Mouse (Mus musculus): ENCODE data around the gene Tmem107. TPM values are rescaled to one million over a fixed set of nuclear protein-coding genes. Genes with fewer than 3 reads are reported as not detected.

The Tmem107 gene
- total RNA-seq, 2 experiments from 2014 or later, result 14.2 to 16.9 TPM

DNA sequence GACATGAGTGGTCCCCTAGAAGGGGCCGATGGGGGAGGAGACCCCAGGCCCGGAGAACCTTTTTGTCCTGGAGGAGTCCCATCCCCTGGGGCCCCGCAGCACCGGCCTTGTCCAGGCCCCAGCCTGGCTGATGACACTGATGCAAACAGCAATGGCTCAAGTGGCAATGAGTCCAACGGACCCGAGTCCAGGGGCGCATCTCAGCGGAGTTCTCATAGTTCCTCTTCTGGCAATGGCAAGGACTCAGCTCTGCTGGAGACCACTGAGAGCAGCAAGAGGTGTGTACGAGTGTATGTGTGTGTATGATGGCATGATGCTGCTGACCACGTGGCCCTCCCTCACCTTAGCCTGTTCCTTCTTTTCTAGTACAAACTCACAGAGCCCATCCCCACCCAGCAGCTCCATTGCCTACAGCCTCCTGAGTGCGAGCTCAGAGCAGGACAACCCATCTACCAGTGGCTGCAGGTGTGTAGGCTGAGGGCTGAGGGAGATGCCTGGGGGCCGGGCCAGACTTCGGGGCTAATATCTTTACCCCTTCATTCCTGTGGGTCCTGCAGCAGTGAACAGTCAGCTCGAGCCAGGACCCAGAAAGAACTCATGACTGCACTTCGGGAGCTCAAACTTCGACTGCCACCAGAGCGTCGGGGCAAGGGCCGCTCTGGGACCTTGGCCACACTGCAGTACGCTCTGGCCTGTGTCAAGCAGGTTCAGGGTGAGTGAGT is 30.2 kb downstream of the Tmem107 start:
- intact Hi-C loops (cut with DNase I), result loop anchor here (1.0 kb wide), 1 partner anchor 10 kb away; no protein-coding TSS in a partner anchor
- DNase-seq (ENCODE audit: low spot score in 2 of 2), result no peak

DNA sequence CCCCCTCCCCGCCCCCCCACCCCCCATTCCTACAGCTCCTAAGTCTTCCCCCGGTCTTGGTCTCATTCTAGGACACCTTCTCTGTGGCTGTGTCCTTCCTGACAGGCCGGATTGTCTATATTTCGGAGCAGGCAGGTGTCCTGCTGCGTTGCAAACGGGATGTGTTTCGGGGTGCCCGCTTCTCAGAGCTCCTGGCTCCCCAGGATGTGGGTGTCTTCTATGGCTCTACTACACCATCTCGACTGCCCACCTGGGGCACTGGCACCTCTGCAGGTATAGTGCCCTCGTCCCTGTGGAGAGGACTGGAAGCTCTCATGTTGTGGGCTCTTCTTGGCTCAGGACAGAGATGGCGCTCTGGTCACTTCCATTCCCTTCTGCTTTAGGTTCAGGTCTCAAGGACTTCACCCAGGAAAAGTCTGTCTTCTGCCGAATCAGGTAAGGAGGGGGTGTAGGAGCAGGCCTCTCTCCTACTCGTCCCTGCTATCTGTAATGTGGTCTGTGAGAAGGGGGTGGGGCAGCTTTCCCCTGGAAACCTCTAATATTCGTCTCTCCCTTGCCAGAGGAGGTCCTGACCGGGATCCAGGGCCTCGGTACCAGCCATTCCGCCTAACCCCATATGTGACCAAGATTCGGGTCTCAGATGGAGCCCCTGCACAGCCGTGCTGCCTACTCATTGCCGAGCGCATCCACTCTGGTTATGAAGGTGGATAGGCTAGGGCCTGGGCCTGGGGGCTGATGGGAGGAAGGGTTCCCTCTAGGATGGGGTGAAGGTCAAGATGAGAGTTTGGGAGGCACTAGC is 31.2 kb downstream of the Tmem107 start:
- intact Hi-C loops (cut with DNase I), result no loop called here
- DNase-seq (ENCODE audit: low spot score in 2 of 2), result no peak

DNA sequence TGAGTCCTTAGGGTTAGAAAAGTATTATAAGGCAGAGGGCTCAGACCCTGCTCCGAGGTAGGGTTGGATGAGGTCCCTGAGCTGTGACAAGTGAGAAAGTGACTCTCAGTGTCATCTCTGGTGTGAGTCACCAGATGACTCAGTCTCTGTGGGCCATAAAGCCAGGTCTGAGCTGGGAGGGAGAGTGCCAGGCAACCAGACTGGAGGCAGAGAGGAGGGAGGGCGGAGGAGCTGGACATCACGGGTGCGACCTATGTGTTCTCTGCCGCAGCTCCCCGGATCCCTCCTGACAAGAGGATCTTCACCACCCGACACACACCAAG is 31.8 kb downstream of the Tmem107 start:
- intact Hi-C loops (cut with DNase I), result no loop called here
- DNase-seq (ENCODE audit: low spot score in 2 of 2), result no peak

DNA sequence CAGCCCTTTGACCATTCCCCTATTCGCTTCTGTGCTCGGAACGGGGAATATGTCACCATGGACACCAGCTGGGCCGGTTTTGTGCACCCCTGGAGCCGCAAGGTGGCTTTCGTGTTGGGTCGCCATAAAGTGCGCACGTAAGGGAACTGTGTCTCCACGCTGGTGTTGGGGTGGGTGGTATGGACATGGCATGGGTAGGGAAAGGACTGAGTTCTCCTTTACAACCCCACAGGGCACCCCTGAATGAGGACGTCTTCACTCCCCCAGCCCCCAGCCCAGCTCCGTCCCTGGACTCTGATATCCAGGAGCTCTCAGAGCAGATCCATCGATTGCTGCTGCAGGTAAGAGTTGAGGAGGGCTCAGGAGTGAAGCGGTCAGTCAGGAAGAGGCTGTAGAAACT is 32.5 kb downstream of the Tmem107 start:
- DNase-seq (ENCODE audit: low spot score in 2 of 2), result no peak
- intact Hi-C loops (cut with DNase I), result no loop called here

DNA sequence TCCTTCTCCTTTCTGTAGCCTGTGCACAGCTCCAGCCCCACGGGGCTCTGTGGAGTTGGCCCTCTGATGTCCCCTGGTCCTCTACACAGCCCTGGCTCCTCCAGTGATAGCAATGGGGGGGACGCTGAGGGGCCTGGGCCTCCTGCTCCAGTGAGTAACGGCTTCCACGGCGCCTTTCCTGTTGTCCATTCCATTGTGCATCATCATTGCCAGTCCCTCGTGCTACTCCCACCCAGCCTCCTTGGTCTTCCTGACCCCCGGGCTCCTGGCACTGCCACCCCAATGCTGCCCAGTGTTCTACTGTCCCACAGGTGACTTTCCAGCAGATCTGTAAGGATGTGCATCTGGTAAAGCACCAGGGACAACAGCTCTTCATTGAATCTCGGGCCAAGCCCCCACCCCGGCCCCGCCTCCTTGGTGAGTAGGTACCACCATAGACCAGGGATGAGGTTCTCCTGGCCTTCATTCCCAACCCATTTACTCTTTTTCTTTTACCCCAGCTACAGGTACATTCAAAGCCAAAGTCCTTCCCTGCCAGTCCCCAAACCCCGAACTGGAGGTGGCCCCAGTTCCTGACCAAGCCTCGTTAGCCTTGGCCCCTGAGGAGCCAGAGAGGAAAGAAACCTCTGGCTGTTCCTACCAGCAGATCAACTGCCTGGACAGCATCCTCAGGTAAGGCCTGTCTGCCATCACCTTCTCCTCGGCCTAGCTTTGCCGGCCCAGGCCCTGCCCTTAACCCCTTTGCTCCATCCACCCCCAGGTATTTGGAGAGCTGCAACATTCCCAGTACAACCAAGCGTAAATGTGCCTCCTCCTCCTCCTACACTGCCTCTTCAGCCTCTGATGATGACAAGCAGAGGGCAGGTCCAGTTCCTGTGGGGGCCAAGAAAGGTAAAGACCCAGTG is 33.2 kb downstream of the Tmem107 start:
- intact Hi-C loops (cut with DNase I), result no loop called here
- no peak for DNase-seq (ENCODE audit: low spot score in 2 of 2)

DNA sequence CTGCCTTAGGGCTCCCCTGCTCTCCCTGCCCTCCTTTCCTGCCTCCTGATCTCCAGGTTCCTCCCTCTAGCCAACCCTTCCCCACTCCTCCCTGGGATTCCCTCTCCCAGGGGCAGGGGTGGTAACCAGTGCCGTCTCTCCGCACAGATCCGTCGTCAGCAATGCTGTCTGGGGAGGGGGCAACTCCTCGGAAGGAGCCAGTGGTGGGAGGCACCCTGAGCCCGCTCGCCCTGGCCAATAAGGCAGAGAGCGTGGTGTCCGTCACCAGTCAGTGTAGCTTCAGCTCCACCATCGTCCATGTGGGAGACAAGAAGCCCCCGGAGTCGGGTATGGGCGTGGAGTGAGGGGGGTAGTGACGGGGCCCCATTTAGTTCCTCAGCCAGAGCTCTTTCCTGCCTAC is 33.9 kb downstream of the Tmem107 start:
- intact Hi-C loops (cut with DNase I), result no loop called here
- peak in 1 of 2 experiments; percentile 1 for DNase-seq (ENCODE audit: low spot score in 2 of 2)

DNA sequence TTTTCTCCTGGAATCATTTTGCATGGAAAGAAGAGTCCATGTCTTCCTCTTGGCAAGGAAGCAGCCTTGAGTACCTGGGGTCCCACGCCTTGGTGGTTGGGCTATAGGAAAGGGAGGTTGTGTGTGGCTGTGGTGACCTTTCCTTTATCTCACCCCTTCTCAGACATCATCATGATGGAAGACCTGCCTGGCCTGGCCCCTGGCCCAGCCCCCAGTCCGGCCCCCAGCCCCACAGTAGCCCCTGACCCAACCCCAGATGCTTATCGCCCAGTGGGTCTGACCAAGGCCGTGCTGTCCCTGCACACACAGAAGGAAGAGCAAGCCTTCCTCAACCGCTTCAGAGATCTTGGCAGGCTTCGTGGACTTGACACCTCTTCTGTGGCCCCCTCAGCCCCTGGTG is 34.6 kb downstream of the Tmem107 start:
- no peak for DNase-seq (ENCODE audit: low spot score in 2 of 2)
- intact Hi-C loops (cut with DNase I), result no loop called here

DNA sequence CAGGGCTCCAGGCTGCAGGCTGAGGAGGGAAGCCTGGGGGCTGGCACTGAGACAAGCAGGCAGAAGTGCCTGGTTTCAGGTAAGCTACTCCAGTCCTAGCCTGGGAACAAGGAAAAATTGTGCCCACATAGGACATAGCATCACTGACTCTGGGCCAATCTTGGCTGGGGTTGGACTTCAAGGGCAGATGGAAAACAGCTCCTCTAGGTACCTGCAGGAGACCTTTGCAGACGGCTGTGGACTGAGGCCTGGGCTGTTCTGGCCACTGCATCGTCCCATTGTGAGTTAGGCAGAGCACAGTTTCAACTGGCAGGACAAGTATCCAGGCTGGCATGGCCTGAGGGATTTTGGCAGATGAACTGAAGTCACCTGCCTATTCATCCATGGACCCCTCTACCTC is 35.2 kb downstream of the Tmem107 start:
- no peak for DNase-seq (ENCODE audit: low spot score in 2 of 2)
- intact Hi-C loops (cut with DNase I), result no loop called here

DNA sequence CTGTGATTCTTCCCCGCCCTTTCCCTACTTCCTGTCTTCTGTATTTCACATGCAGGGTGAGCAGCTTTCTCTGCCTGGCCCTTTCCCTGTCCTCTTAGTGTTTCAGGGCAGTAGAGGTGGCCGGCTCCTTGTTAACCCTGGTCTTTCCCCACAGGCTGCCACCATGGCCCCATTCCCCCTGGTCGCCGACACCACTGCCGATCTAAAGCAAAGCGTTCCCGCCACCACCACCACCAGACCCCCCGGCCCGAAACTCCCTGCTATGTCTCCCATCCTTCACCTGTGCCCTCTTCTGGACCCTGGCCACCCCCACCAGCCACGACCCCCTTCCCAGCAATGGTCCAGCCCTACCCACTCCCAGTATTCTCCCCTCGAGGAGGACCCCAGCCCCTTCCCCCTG is 35.7 kb downstream of the Tmem107 start:
- DNase-seq (ENCODE audit: low spot score in 2 of 2), result no peak
- intact Hi-C loops (cut with DNase I), result no loop called here

DNA sequence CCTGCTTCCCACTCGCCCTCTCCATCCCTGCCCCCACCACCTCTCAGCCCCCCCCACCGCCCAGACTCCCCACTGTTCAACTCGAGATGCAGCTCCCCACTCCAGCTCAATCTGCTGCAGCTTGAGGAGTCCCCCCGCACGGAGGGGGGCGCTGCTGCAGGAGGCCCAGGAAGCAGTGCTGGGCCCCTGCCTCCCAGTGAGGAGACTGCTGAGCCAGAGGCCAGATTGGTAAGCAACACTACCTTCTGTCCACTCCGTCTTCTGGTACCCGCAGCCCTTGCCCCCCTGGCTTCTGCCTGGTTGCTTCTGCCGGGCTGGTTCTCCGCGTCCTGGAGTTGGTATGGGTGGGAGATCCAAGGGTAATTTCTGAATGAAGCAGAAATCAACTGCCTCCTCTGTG is 36.2 kb downstream of the Tmem107 start:
- intact Hi-C loops (cut with DNase I), result no loop called here
- DNase-seq (ENCODE audit: low spot score in 2 of 2), result no peak

DNA sequence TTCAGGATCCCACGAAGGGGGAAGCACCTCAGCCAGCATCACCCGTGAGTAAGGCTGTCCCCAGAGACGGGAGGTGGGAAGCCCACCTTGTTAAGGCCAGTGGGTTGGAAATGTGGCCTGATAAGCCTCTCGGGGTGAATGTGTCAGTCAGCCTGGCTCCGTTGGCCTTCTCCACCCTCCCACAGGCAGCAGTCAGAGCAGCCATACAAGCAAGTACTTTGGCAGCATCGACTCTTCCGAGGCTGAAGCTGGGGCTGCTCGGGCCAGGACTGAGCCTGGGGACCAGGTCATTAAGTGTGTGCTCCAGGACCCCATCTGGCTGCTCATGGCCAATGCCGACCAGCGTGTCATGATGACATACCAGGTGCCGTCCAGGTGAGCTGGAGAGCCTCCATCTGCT is 37.1 kb downstream of the Tmem107 start:
- no peak for DNase-seq (ENCODE audit: low spot score in 2 of 2)
- intact Hi-C loops (cut with DNase I), result no loop called here

DNA sequence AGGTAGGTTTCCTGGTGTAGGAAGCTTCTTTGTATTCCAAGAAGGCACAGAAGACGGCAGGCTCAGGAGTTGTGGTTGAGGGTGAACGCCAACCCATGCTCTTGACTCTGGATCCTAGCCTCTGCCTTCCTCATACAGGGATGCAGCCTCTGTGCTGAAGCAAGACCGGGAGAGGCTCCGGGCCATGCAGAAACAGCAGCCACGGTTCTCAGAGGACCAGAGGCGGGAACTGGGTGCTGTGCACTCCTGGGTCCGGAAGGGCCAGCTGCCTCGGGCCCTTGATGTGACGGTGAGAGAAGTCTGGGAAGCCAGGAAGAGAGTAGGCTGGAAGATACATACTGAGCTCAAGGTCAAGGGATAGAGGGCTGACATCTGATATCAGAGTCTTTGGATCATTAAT is 37.6 kb downstream of the Tmem107 start:
- intact Hi-C loops (cut with DNase I), result no loop called here
- DNase-seq (ENCODE audit: low spot score in 2 of 2), result no peak

DNA sequence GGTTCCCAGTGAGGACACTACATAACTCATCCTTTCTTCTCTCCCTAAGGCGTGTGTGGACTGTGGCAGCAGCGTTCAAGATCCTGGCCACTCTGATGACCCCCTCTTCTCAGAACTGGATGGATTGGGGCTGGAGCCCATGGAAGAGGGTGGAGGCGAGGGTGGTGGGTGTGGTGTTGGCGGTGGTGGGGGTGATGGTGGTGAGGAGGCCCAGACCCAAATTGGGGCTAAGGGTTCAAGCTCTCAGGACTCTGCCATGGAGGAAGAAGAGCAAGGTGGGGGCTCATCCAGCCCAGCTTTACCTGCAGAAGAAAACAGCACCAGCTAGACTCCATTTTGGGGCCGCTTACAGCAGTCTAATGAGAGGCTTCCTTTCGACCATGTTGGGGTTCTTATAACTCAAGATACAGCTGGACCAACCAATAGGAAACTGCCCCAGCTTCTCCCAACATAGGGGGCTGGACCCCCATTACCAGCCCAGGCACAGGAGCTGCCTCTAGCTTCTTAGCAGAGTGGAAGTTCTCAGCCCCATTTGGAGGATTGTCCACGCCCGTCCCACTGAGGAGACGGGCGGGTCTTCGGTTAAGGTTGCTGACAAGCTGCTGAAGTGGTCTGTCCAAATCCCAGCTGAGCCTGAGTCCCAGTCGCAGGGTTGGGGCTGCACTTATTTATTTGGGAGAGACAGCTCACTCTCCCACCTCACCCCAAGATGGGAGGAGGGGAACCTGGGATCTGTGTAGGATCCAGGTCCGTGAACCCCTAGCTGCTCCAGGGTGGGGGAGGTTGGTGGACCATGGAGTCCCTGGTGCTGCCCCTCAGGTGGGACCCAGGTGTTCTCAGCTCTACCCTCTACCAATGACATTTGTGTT is 38.7 kb downstream of the Tmem107 start:
- DNase-seq (ENCODE audit: low spot score in 2 of 2), result no peak
- intact Hi-C loops (cut with DNase I), result no loop called here

DNA sequence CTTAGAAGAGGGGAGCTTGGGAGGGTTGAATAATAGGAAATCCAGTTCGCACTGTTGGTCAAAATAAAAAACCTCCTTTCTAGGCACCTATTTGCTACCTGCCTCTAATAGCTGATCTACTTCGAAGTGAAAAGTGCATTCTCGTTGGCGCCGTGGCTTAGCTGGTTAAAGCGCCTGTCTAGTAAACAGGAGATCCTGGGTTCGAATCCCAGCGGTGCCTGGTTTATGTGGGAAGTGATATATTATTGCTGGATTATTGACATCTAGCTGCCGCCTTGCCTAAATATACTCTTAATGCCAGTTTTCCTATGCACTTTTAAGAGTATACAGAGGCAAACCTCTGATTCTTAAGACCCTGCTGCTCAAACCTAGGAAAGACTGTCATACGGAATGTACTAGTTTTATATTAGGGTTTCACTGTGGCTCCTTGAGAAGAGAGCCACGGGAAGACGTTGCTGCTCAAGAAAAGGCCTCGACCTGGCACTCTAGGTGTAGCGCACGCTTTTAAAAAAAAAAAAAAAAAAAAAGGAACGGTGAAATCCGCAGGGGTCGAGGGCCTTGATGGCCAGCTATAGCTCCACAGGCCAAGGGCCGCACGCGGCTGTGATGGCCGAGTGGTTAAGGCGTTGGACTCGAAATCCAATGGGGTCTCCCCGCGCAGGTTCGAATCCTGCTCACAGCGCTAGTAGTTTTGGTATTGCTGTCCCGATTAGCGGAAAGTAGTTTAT is 39.9 kb downstream of the Tmem107 start:
- DNase-seq (ENCODE audit: low spot score in 2 of 2), result peak in 1 of 2 experiments; percentile 95
- intact Hi-C loops (cut with DNase I), result loop anchor here (1.0 kb wide), 1 partner anchor 10 kb away; no protein-coding TSS in a partner anchor

DNA sequence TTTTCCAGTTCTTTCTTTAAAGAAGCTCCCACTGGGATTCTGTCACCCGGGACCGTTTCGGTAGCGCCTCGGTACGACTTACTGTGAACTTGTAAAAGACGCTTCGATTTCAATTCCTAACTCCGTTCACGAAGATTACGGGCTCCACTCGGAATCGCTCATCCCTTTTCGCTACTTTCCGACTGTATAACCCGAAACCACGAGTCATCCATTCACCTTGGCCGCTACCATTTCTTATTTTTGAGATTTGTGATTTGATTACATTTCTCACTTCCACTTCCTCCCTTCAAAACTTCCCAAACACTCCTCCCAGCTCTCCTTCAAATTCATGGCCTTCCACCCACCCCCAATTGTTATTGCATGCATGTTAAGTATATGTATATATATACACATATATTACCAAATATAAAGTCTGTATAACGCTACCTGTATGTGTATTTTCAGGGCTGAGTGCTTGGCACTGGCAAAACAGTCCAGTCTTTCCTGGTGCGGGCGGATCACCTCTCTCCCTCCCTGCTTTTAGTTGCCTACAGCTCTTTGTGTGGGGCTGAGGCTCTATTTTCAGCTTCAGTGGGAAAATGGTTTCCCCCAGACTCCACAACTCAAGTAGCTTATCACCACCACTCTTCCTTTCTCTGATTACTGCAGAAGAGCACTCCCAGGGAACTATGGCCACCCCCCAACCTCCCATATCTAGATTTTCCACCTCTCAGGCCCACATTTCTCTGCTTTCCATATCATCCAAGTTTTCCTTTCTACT is 40.6 kb downstream of the Tmem107 start:
- no peak for DNase-seq (ENCODE audit: low spot score in 2 of 2)
- intact Hi-C loops (cut with DNase I), result no loop called here

DNA sequence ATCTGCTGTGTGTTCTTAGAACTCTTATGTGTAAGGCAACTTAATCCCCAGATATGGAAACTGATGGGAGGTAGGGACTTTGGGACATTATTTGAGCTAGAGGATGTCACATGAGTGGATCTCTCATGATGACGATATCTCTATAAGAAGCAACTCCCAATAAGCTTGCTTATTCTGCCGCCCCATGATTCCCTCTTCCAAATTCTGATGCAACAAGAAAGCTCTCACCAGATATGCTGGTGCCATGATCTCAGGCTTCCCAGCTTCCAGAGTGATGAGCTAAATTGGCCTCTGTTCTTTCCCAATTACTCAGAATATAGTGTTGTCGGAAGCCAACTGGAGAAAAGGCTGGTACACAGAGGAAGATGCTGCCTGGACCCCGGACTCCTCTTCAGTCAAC is 41.3 kb downstream of the Tmem107 start:
- DNase-seq (ENCODE audit: low spot score in 2 of 2), result no peak
- intact Hi-C loops (cut with DNase I), result no loop called here

DNA sequence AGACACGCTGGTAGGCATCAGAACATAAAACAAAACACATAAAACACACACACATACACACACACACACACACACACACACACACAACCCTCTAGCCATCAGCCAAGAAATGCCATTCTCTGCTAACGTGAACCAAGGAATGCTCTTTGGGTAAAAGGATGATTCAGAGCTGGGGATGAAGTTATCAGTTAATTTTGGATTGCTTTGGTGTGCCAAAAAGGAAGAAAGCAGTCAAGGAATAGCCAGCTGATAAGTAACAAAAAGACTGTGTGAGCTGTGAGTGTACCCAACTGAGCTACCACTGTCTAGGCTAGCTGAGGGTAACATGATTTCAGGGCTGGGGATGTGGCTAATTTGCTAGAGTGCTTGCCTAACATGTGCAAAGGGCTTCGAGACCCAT is 43.4 kb downstream of the Tmem107 start:
- intact Hi-C loops (cut with DNase I), result no loop called here
- DNase-seq (ENCODE audit: low spot score in 2 of 2), result no peak

DNA sequence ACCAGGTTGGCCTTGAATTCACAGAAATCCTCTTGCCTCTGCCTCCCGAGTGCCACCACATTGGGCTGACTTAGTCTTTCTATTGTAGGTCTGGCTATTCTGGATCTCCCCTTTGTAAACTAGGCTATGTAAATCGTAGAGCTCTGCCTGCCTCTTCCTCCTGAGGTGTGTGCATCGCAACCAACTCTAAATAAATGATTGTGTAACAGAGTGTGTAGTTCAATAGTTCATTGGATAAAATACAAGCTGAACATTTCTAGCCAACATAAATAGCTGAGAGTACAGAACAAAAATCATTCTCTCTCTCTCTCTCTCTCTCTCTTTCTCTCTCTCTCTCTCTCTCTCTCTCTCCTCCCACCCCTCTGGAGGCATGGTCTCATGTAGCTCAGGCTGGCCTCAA is 44.0 kb downstream of the Tmem107 start:
- intact Hi-C loops (cut with DNase I), result no loop called here
- no peak for DNase-seq (ENCODE audit: low spot score in 2 of 2)

Data from left cerebral cortex, postnatal 14 days (tissue).